Mouse (Mus musculus): ENCODE results near the gene Lama1.

- TF ChIP-seq CTCF (conservative IDR thresholded peaks at IDR 0.05; ENCODE audit: low read length) (no peak), NANOG (IDR thresholded peaks at IDR 0.05; ENCODE audit: borderline replicate concordance, low read length) (no peak)
Observed at GRCm38 (mm10) chr17:67773608-67774007, 76.5 kb downstream of the Lama1 start.
